Mouse (Mus musculus) olfactory bulb, adult 2 months (tissue): ENCODE results near the gene Fads2. TPM values are rescaled to one million over a fixed set of nuclear protein-coding genes. Genes with fewer than 3 reads are reported as not detected.

ENCODE experiments used
- H3K27ac ChIP-seq: fragments of 200-500 bp; 2 replicates; pipeline ENCODE4 v1.5.1; 2012; ENCODE audit warnings: low read depth, low read length; ENCODE audit not compliant: insufficient read depth
- H3K4me1 ChIP-seq: fragments of 200-500 bp; 2 replicates; pipeline ENCODE4 v1.6.1; 2012; ENCODE audit warnings: low read length; ENCODE audit not compliant: control insufficient read depth, insufficient read depth
- H3K4me3 ChIP-seq: fragments of 200-500 bp; 2 replicates; pipeline ENCODE4 v1.5.1; 2012; ENCODE audit warnings: mild to moderate bottlenecking, low read depth, low read length, moderate library complexity; ENCODE audit not compliant: insufficient read depth
- CTCF ChIP-seq: fragments of 200-500 bp; IDR thresholded peaks from 2 replicates; pipeline ENCODE4 v1.5.1; 2012; ENCODE audit warnings: low read depth, mild to moderate bottlenecking, low read length, moderate library complexity; ENCODE audit not compliant: insufficient read depth
- POLR2A ChIP-seq: fragments of 200-500 bp; IDR thresholded peaks from 2 replicates; pipeline ENCODE4 v1.6.1; 2012; ENCODE audit warnings: mild to moderate bottlenecking, low read depth, low read length, moderate library complexity; ENCODE audit not compliant: insufficient read depth
- WGBS: fragments of 180-500 bp; shearing (Covaris S2); methylation state at CpG from one replicate; pipeline ENCODE4 v1.1.7; 2018; 5-methylcytosine and 5-hydroxymethylcytosine counted together
- polyA plus RNA-seq: library from polyadenylated mRNA; stranded (reverse); fragments of >200 nt; gene quantifications from 2 replicates; pipeline ENCODE4 v1.2.4, GENCODE M21; 2012; ENCODE audit warnings: low replicate concordance; ENCODE audit not compliant: missing spikeins, insufficient read depth, insufficient read length

Gene Fads2
- polyA plus RNA-seq, 1 experiment: 106 TPM

GRCm38 (mm10) chr19:10105034-10105493 lies 3.5 kb upstream of the Fads2 start:
- TF ChIP-seq CTCF: no peak
- no peak for TF ChIP-seq POLR2A
- Histone ChIP-seq H3K4me3 (no peak overlapping the region), H3K4me1 (peaks cover 5% of the 10 kb centered on the region), H3K27ac (no peak overlapping the region)
- 92% methylated on average over 10 of the region's 10 CpGs for WGBS

- Histone ChIP-seq H3K4me1 (peaks cover 5% of the 10 kb centered on the region), H3K27ac (no peak overlapping the region), H3K4me3 (no peak overlapping the region)
- WGBS: 73% methylated on average over 6 of the region's 6 CpGs
- TF ChIP-seq CTCF: no peak
- TF ChIP-seq POLR2A: no peak
Measured at GRCm38 (mm10) chr19:10104234-10104633, 2.7 kb upstream of the Fads2 start.

GRCm38 (mm10) chr19:10102054-10102700 lies 631 bp upstream of the Fads2 start:
- TF ChIP-seq POLR2A (no peak), CTCF (no peak)
- peak overlapping the region; percentile 66 for H3K4me3 ChIP-seq
- H3K4me1 ChIP-seq: peaks cover 5% of the 10 kb centered on the region
- H3K27ac ChIP-seq: peak overlapping the region; percentile 49; the same call in 1 of the 2 replicates
- 4% methylated on average over 25 of the region's 25 CpGs for WGBS

GRCm38 (mm10) chr19:10100631-10101071 lies 895 bp downstream of the Fads2 start:
- Histone ChIP-seq H3K4me1 (peaks cover 8% of the 10 kb centered on the region), H3K4me3 (peak overlapping the region; percentile 66), H3K27ac (peak overlapping the region; percentile 61; the same call in 1 of the 2 replicates)
- TF ChIP-seq CTCF (peak; percentile 47; the same call in 1 of the 2 replicates), POLR2A (no peak)
- WGBS: under 1% methylated on average over 21 of the region's 21 CpGs

- TF ChIP-seq CTCF (no peak), POLR2A (no peak)
- H3K27ac ChIP-seq: no peak overlapping the region
- no peak overlapping the region for H3K4me3 ChIP-seq
- peaks cover 8% of the 10 kb centered on the region for H3K4me1 ChIP-seq
- WGBS: 62% methylated on average over 5 of the region's 5 CpGs
Measured at GRCm38 (mm10) chr19:10097826-10098225, 3.7 kb downstream of the Fads2 start.

GRCm38 (mm10) chr19:10096371-10096876 lies 5.1 kb downstream of the Fads2 start:
- peaks cover 8% of the 10 kb centered on the region for H3K4me1 ChIP-seq
- no peak for TF ChIP-seq POLR2A
- no peak for TF ChIP-seq CTCF
- 85% methylated on average over 2 of the region's 2 CpGs for WGBS
- H3K27ac ChIP-seq: no peak overlapping the region
- no peak overlapping the region for H3K4me3 ChIP-seq

- TF ChIP-seq POLR2A (no peak), CTCF (no peak)
- WGBS: 72% methylated on average over 4 of the region's 4 CpGs
- H3K4me3 ChIP-seq: no peak overlapping the region
- peaks cover 6% of the 10 kb centered on the region; the same call in 1 of the 2 replicates for H3K4me1 ChIP-seq
- H3K27ac ChIP-seq: no peak overlapping the region
Measured at GRCm38 (mm10) chr19:10094695-10095094, 6.9 kb downstream of the Fads2 start.

GRCm38 (mm10) chr19:10093829-10094228 lies 7.7 kb downstream of the Fads2 start:
- Histone ChIP-seq H3K27ac (no peak overlapping the region), H3K4me3 (no peak overlapping the region), H3K4me1 (peaks cover 6% of the 10 kb centered on the region; the same call in 1 of the 2 replicates)
- TF ChIP-seq CTCF (no peak), POLR2A (no peak)
- WGBS: 73% methylated on average over 4 of the region's 4 CpGs

GRCm38 (mm10) chr19:10086976-10087375 lies 14.6 kb downstream of the Fads2 start:
- WGBS: 46% methylated on average over 4 of the region's 4 CpGs
- no peak for TF ChIP-seq POLR2A
- TF ChIP-seq CTCF: no peak
- no peak overlapping the region for H3K4me3 ChIP-seq
- H3K27ac ChIP-seq: no peak overlapping the region
- H3K4me1 ChIP-seq: peaks cover 3% of the 10 kb centered on the region; the same call in 1 of the 2 replicates
